ENCODE assay signal across 15 mouse cellular contexts in the genomic region with DNA sequence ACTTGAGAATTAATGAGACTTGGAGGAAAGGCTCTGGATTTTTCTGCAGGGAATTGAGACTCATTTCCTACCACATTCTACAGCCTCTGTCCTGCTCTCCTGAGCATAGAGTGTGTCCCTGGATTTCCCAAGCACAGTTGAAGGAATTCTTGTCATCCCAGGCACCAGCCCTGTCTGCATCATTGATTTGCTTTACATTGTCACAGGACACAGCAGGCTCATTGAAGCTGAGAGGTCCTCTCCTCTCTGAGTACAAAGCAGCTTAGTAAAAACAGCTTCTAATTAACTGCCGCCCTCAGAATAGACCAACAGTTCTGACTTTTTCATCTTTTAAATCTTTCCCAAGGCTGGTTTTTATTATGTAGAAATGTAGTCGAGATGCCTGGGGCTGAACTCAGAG.
DNase-seq lines count a peak whose midpoint lies in the region; ATAC-seq lines count a peak whose summit lies in the region.
"Had no signal": no experiment of that assay in that cellular context is flagged by ENCODE, and none has a peak within 500 bp of the region (broad histone marks: within the 10 kb centered on the region; RNA-seq: fewer than 3 reads in every experiment).

No protein-coding gene starts in this region.

- no peak overlapping the region for H3K27ac ChIP-seq in heart, embryonic 11.5 days (ENCODE audit: low read depth, low read length)
- H3K27ac ChIP-seq in forebrain, embryonic 14.5 days (ENCODE audit: low read depth, low read length), result no peak overlapping the region
- H3K27ac ChIP-seq in midbrain, embryonic 13.5 days, result no peak overlapping the region
- H3K27ac ChIP-seq: embryonic facial prominence, embryonic 12.5 days; neural tube, embryonic 15.5 days had no signal

- no peaks in the 10 kb centered on the region for H3K27me3 ChIP-seq in heart, embryonic 11.5 days (ENCODE audit: control insufficient read depth, insufficient read depth, low read length)
- H3K27me3 ChIP-seq in forebrain, embryonic 14.5 days (replicated peaks; ENCODE audit: control insufficient read depth, insufficient read depth, low read length), result no peaks in the 10 kb centered on the region
- 0 out of 2 replicates have a peak, but pooled peaks cover 4% of the 10 kb centered on the region for H3K27me3 ChIP-seq in midbrain, embryonic 13.5 days
- H3K27me3 ChIP-seq: embryonic facial prominence, embryonic 12.5 days; megakaryocyte, embryonic 14.5 days; neural tube, embryonic 15.5 days had no signal

- intact Hi-C loops in heart, postnatal 14 days (cut with DNase I), result no loop called here

- ATAC-seq in heart, embryonic 11.5 days (replicated peaks; ENCODE audit: insufficient number of reproducible peaks, low FRiP score, low TSS enrichment), result no peak
- ATAC-seq in forebrain, embryonic 14.5 days, result no peak
- ATAC-seq in midbrain, embryonic 13.5 days, result peak; percentile 60; the same call in 1 of the 2 replicates

- 47% methylated on average over 2 of the region's 2 CpGs for WGBS in heart, embryonic 11.5 days (ENCODE audit: insufficient replicate concordance)
- WGBS in forebrain, embryonic 14.5 days, result 3% methylated on average over 2 of the region's 2 CpGs
- WGBS in midbrain, embryonic 13.5 days, result 0% methylated on average over 2 of the region's 2 CpGs

- H3K4me1 ChIP-seq in heart, embryonic 11.5 days (ENCODE audit: control insufficient read depth, insufficient read depth, low read length), result peaks cover 2% of the 10 kb centered on the region; the same call in 1 of the 2 replicates
- H3K4me1 ChIP-seq in forebrain, embryonic 14.5 days (ENCODE audit: control insufficient read depth, insufficient read depth, low read length), result peaks cover 6% of the 10 kb centered on the region; the same call in 1 of the 2 replicates
- peaks cover 8% of the 10 kb centered on the region for H3K4me1 ChIP-seq in midbrain, embryonic 13.5 days (replicated peaks)
- H3K4me1 ChIP-seq: megakaryocyte, embryonic 14.5 days had no signal

- H3K9me3 ChIP-seq in heart, embryonic 11.5 days (replicated peaks; ENCODE audit: control insufficient read depth, low read length), result no peaks in the 10 kb centered on the region
- no peaks in the 10 kb centered on the region for H3K9me3 ChIP-seq in forebrain, embryonic 14.5 days (replicated peaks; ENCODE audit: control insufficient read depth, low read length)
- H3K9me3 ChIP-seq in midbrain, embryonic 13.5 days, result no peaks in the 10 kb centered on the region
- H3K9me3 ChIP-seq: embryonic facial prominence, embryonic 12.5 days; neural tube, embryonic 15.5 days had no signal

- peak; percentile 34 for DNase-seq in heart, adult 11 months
- peak; percentile 7 for DNase-seq in ZHBTc4 (ENCODE audit: low read depth, low spot score)
- DNase-seq in forebrain, embryonic 14.5 days (ENCODE audit: low spot score), result peak; percentile 28
- no peak for DNase-seq in adrenal gland, postnatal 36 days
- no peak for DNase-seq in adipocyte (ENCODE audit: low spot score)
- DNase-seq in heart, postnatal 14 days, result no peak
- DNase-seq: adrenal gland, adult 8-10 months; cerebellum, adult 11 months; liver; thymus, postnatal 36 days had no signal

- H3K4me3 ChIP-seq in heart, embryonic 11.5 days (ENCODE audit: low read depth, low read length), result no peak overlapping the region
- no peak overlapping the region for H3K4me3 ChIP-seq in forebrain, embryonic 14.5 days (ENCODE audit: low read depth, low read length)
- H3K4me3 ChIP-seq in midbrain, embryonic 13.5 days (replicated peaks), result no peak overlapping the region
- H3K4me3 ChIP-seq: embryonic facial prominence, embryonic 12.5 days; megakaryocyte, embryonic 14.5 days; neural tube, embryonic 15.5 days had no signal

- no peak overlapping the region for H3K4me2 ChIP-seq in heart, embryonic 11.5 days
- H3K4me2 ChIP-seq in forebrain, embryonic 14.5 days (ENCODE audit: low read length), result no peak overlapping the region
- H3K4me2 ChIP-seq in midbrain, embryonic 13.5 days (replicated peaks), result no peak overlapping the region
- H3K4me2 ChIP-seq: embryonic facial prominence, embryonic 12.5 days; neural tube, embryonic 15.5 days had no signal

- H3K9ac ChIP-seq in heart, embryonic 11.5 days (ENCODE audit: low read depth, low read length), result no peak overlapping the region
- no peak overlapping the region for H3K9ac ChIP-seq in forebrain, embryonic 14.5 days (ENCODE audit: low read length)
- H3K9ac ChIP-seq in midbrain, embryonic 13.5 days (replicated peaks), result no peak overlapping the region
- H3K9ac ChIP-seq: embryonic facial prominence, embryonic 12.5 days; neural tube, embryonic 15.5 days had no signal

- H3K36me3 ChIP-seq in heart, embryonic 11.5 days (ENCODE audit: control insufficient read depth, insufficient read depth, low read length), result no peaks in the 10 kb centered on the region
- H3K36me3 ChIP-seq in forebrain, embryonic 14.5 days (ENCODE audit: control insufficient read depth, insufficient read depth, low read length), result no peaks in the 10 kb centered on the region
- H3K36me3 ChIP-seq in midbrain, embryonic 13.5 days, result no peaks in the 10 kb centered on the region
- H3K36me3 ChIP-seq: embryonic facial prominence, embryonic 12.5 days; neural tube, embryonic 15.5 days had no signal

Comparison
In these comparisons a context has a peak if more than half of its experiments do, and no peak if none do; other contexts are left out.
1. DNase-seq: peak in heart, adult 11 months (single experiment), ZHBTc4 (single experiment) and forebrain, embryonic 14.5 days (single experiment); none in adrenal gland, postnatal 36 days (0 of 2), adipocyte (single experiment) and heart, postnatal 14 days (0 of 2).